Mouse (Mus musculus) spleen, adult 2 months (tissue): ENCODE results near the gene Mybpc2.

ENCODE experiments used
- CTCF ChIP-seq: fragments of 200-500 bp; IDR thresholded peaks from 2 replicates; pipeline ENCODE4 v1.5.1; 2011; ENCODE audit warnings: mild to moderate bottlenecking, inconsistent platforms; ENCODE audit not compliant: insufficient read depth, insufficient read length, insufficient replicate concordance; ENCODE audit errors: extremely low read depth
- POLR2A ChIP-seq: fragments of 200-500 bp; IDR thresholded peaks from 2 replicates; pipeline ENCODE4 v1.6.1; 2011; ENCODE audit warnings: low read depth, low read length, inconsistent platforms

- TF ChIP-seq POLR2A: no peak
- no peak for TF ChIP-seq CTCF
Measured at GRCm38 (mm10) chr7:44472961-44473646, 51.4 kb downstream of the Mybpc2 start.
